Comparison of ENCODE assay signal across 12 mouse cellular contexts in the genomic region with DNA sequence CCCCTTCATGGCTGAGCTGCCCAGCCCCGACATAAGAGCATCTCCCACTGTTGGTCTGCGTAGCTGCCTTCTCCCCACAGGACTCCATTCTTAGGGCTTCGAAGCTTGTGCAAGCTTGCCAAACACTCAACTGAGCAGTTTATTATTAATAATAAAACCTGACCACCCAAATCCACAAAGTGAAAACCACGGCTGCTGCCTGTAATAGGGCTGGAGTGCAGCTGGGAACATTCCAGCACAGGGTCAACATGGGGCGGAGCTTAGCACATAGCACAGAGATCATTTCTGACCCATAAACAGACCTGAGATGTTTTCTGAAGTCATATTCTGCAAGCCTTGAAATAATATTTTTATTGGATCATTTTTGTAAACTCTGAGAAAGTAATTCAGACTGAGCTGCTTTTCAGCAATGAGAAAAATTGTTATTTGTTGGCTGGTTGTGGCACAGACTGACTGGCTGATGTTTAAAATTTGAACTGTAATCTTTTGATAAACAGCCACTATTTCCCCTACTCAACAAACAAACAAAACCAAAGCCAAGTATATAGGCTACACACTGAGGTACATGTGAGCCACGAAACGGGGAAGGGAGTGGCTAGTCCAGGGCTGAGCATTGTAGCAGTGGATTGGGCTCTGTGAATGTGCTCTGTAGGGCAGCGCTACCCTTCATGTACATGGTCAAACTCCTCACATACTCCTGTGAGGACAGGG.
DNase-seq lines count a peak whose midpoint lies in the region; ATAC-seq and TF ChIP-seq lines count a peak whose summit lies in the region.
"Had no signal": no experiment of that assay in that cellular context is flagged by ENCODE, and none has a peak within 500 bp of the region (broad histone marks: within the 10 kb centered on the region; RNA-seq: fewer than 3 reads in every experiment).

No protein-coding gene starts in this region.

- H3K4me3 ChIP-seq in CH12.LX (replicated peaks in 1 of 3; ENCODE audit: low read depth in 2 of 3, low read length in 2 of 3, poor library complexity in 1 of 3): no peak overlapping the region
- no peak overlapping the region for H3K4me3 ChIP-seq in kidney, embryonic 16.5 days (ENCODE audit: low read length)
- no peak overlapping the region for H3K4me3 ChIP-seq in lung, embryonic 15.5 days
- H3K4me3 ChIP-seq in liver, embryonic 11.5 days (ENCODE audit: low read depth, low read length): no peak overlapping the region
- H3K4me3 ChIP-seq: midbrain, embryonic 12.5 days had no signal

- TF ChIP-seq EP300 in CH12.LX (IDR thresholded peaks at IDR 0.05; ENCODE audit: low read length): no peak

- peaks cover 7 to 15% of the 10 kb centered on the region in 2 experiments for H3K36me3 ChIP-seq in CH12.LX (replicated peaks in 1 of 2; ENCODE audit: control insufficient read depth in 1 of 2, insufficient read depth in 1 of 2, low read length in 1 of 2)
- no peaks in the 10 kb centered on the region for H3K36me3 ChIP-seq in kidney, embryonic 16.5 days (ENCODE audit: insufficient read depth, low read length)
- no peaks in the 10 kb centered on the region for H3K36me3 ChIP-seq in lung, embryonic 15.5 days
- no peaks in the 10 kb centered on the region for H3K36me3 ChIP-seq in liver, embryonic 11.5 days (ENCODE audit: control insufficient read depth, insufficient read depth, low read length)

- ATAC-seq in kidney, embryonic 16.5 days (ENCODE audit: low FRiP score, low TSS enrichment): peak; percentile 76
- peak; percentile 55; the same call in 1 of the 2 replicates for ATAC-seq in lung, embryonic 15.5 days (ENCODE audit: borderline replicate concordance, extremely low read depth, low FRiP score, low TSS enrichment)
- ATAC-seq in liver, embryonic 11.5 days (replicated peaks; ENCODE audit: low FRiP score): no peak

- no peak overlapping the region for H3K27ac ChIP-seq in CH12.LX (ENCODE audit: insufficient read depth, low read depth)
- H3K27ac ChIP-seq in kidney, embryonic 16.5 days (ENCODE audit: low read length): 0 out of 2 replicates have a peak overlapping the region, but pooled peaks have one; percentile 43
- H3K27ac ChIP-seq in lung, embryonic 15.5 days: 0 out of 2 replicates have a peak overlapping the region, but pooled peaks have one; percentile 3
- H3K27ac ChIP-seq in liver, embryonic 11.5 days (ENCODE audit: low read depth, low read length): no peak overlapping the region
- H3K27ac ChIP-seq: midbrain, embryonic 12.5 days had no signal

- H3K79me2 ChIP-seq in CH12.LX (replicated peaks; ENCODE audit: control insufficient read depth, extremely low read depth, insufficient read depth, poor library complexity, severe bottlenecking): no peaks in the 10 kb centered on the region

- WGBS in kidney, embryonic 16.5 days: 57% methylated on average over 8 of the region's 8 CpGs
- WGBS in lung, embryonic 15.5 days: 43% methylated on average over 8 of the region's 8 CpGs
- WGBS in liver, embryonic 11.5 days: 78% methylated on average over 8 of the region's 8 CpGs

- no peak overlapping the region for H3K9ac ChIP-seq in CH12.LX (ENCODE audit: insufficient read depth, low read depth)
- H3K9ac ChIP-seq in kidney, embryonic 16.5 days (replicated peaks; ENCODE audit: low read length): no peak overlapping the region
- no peak overlapping the region for H3K9ac ChIP-seq in lung, embryonic 15.5 days
- H3K9ac ChIP-seq in liver, embryonic 11.5 days (ENCODE audit: low read depth, low read length): no peak overlapping the region
- H3K9ac ChIP-seq: midbrain, embryonic 12.5 days had no signal

- no peaks in the 10 kb centered on the region for H3K9me3 ChIP-seq in CH12.LX (replicated peaks; ENCODE audit: low read length)
- H3K9me3 ChIP-seq in kidney, embryonic 16.5 days (ENCODE audit: low read length): no peaks in the 10 kb centered on the region
- H3K9me3 ChIP-seq in lung, embryonic 15.5 days: no peaks in the 10 kb centered on the region
- H3K9me3 ChIP-seq in liver, embryonic 11.5 days (ENCODE audit: control insufficient read depth, low read length): no peaks in the 10 kb centered on the region
- H3K9me3 ChIP-seq: midbrain, embryonic 12.5 days had no signal

- peaks cover 9 to 42% of the 10 kb centered on the region in 2 experiments for H3K4me1 ChIP-seq in CH12.LX (ENCODE audit: control insufficient read depth in 1 of 2, insufficient read depth in 2 of 2)
- H3K4me1 ChIP-seq in kidney, embryonic 16.5 days (ENCODE audit: insufficient read depth, low read length): peaks cover 17% of the 10 kb centered on the region; the same call in 1 of the 2 replicates
- peaks cover 4% of the 10 kb centered on the region; the same call in 1 of the 2 replicates for H3K4me1 ChIP-seq in lung, embryonic 15.5 days
- no peaks in the 10 kb centered on the region for H3K4me1 ChIP-seq in liver, embryonic 11.5 days (replicated peaks; ENCODE audit: control insufficient read depth, insufficient read depth, low read length)
- H3K4me1 ChIP-seq: midbrain, embryonic 12.5 days had no signal

- H3K27me3 ChIP-seq in CH12.LX (replicated peaks): no peaks in the 10 kb centered on the region
- no peaks in the 10 kb centered on the region for H3K27me3 ChIP-seq in kidney, embryonic 16.5 days (ENCODE audit: insufficient read depth, low read length)
- no peaks in the 10 kb centered on the region for H3K27me3 ChIP-seq in lung, embryonic 15.5 days
- H3K27me3 ChIP-seq in liver, embryonic 11.5 days (replicated peaks; ENCODE audit: control insufficient read depth, insufficient read depth, low read length): no peaks in the 10 kb centered on the region
- H3K27me3 ChIP-seq: midbrain, embryonic 12.5 days had no signal

- TF ChIP-seq RAD21 in CH12.LX (IDR thresholded peaks at IDR 0.05; ENCODE audit: low read depth, low read length): no peak

- no peak for TF ChIP-seq POLR2A in CH12.LX (IDR thresholded peaks at IDR 0.05; ENCODE audit: low read depth, low read length)

- in situ Hi-C loops in CH12.LX (cut with MboI; ENCODE audit: low pct_ligation_motif_present, low pct_unique_long_range_greater_than_20kb, low sequenced_read_pairs): no loop called here

- no peak for TF ChIP-seq CTCF in CH12.LX (conservative IDR thresholded peaks at IDR 0.05 in 1 of 2, IDR thresholded peaks at IDR 0.05 in 1 of 2; ENCODE audit: low read depth in 2 of 2, low read length in 2 of 2)

- dilution Hi-C loops in CH12.LX (cut with MboI; ENCODE audit: extremely low pct_ligation_motif_present, extremely low pct_unique_long_range_greater_than_20kb, low sequenced_read_pairs): no loop called here

- H3K4me2 ChIP-seq in CH12.LX (ENCODE audit: insufficient read depth, low read depth, poor library complexity, severe bottlenecking): 0 out of 2 replicates have a peak overlapping the region, but pooled peaks have one; percentile 12
- H3K4me2 ChIP-seq in kidney, embryonic 16.5 days (replicated peaks; ENCODE audit: low read depth, low read length): no peak overlapping the region
- H3K4me2 ChIP-seq in lung, embryonic 15.5 days: no peak overlapping the region
- no peak overlapping the region for H3K4me2 ChIP-seq in liver, embryonic 11.5 days
- H3K4me2 ChIP-seq: midbrain, embryonic 12.5 days had no signal

- DNase-seq in CH12.LX (ENCODE audit: extremely low read depth): no peak
- DNase-seq in Muller cell, postnatal 12 days (ENCODE audit: inconsistent ontology term): peak; percentile 22
- DNase-seq in adrenal gland, adult (ENCODE audit: inconsistent age in 2 of 2, low spot score in 1 of 2): no peak
- DNase-seq in layer of hippocampus, adult 18-20 months (ENCODE audit: low spot score in 2 of 2): no peak
- no peak for DNase-seq in liver, embryonic 11.5 days (ENCODE audit: low spot score)
- DNase-seq: adrenal gland, postnatal 14 days; cerebellum, adult 11-12 months; layer of hippocampus, postnatal 36 days; liver had no signal

TF ChIP-seq in CH12.LX, 34 proteins besides CTCF, POLR2A, EP300 and RAD21:
- TF ChIP-seq JUND (conservative IDR thresholded peaks at IDR 0.05; ENCODE audit: low read depth, low read length) (no peak), HCFC1 (IDR thresholded peaks at IDR 0.05; ENCODE audit: low read depth, low read length) (no peak), SIN3A (IDR thresholded peaks at IDR 0.05; ENCODE audit: low read length) (no peak), POLR2AphosphoS2 (IDR thresholded peaks at IDR 0.05; ENCODE audit: low read depth, low read length) (no peak), SMC3 (IDR thresholded peaks at IDR 0.05; ENCODE audit: low read depth, low read length) (no peak), ELF1 (IDR thresholded peaks at IDR 0.05; ENCODE audit: low read depth, low read length) (no peak), E2F4 (IDR thresholded peaks at IDR 0.05; ENCODE audit: insufficient replicate concordance, low read depth, low read length) (no peak)

Comparison
In these comparisons a context has a peak if more than half of its experiments do, and no peak if none do; other contexts are left out.
1. H3K27ac ChIP-seq: peak in kidney, embryonic 16.5 days (single experiment) and lung, embryonic 15.5 days (single experiment); none in CH12.LX (single experiment) and liver, embryonic 11.5 days (single experiment).